Mouse (Mus musculus): ENCODE results near the gene Hpf1. TPM values are rescaled to one million over a fixed set of nuclear protein-coding genes. Genes with fewer than 3 reads are reported as not detected.

Gene Hpf1
- polyA plus RNA-seq, 1 experiment from 2014 or later: 125 TPM

- Histone ChIP-seq H3K9me3 (ENCODE audit: control insufficient read depth, low read length) (no peaks in the 10 kb centered on the region), H3K4me3 (ENCODE audit: low read depth, low read length) (no peak overlapping the region), H3K9ac (ENCODE audit: low read depth, low read length) (no peak overlapping the region), H3K4me1 (replicated peaks; ENCODE audit: control insufficient read depth, insufficient read depth, low read length) (no peaks in the 10 kb centered on the region), H3K36me3 (ENCODE audit: control insufficient read depth, insufficient read depth, low read length) (no peaks in the 10 kb centered on the region), H3K27me3 (ENCODE audit: control insufficient read depth, insufficient read depth, low read length) (no peaks in the 10 kb centered on the region), H3K27ac (ENCODE audit: low read depth, low read length) (no peak overlapping the region), H3K4me2 (replicated peaks; ENCODE audit: low read depth, low read length) (no peak overlapping the region)
- no peak for ATAC-seq (ENCODE audit: low FRiP score)
- no peak for DNase-seq (ENCODE audit: low spot score)
Measured at GRCm38 (mm10) chr8:60933617-60934016, 43.4 kb downstream of the Hpf1 start.

GRCm38 (mm10) chr8:60938717-60939424, 48.7 kb downstream of the Hpf1 start:
- H3K36me3 ChIP-seq (ENCODE audit: control insufficient read depth, insufficient read depth, low read length): no peaks in the 10 kb centered on the region
- H3K4me3 ChIP-seq (ENCODE audit: low read depth, low read length): no peak overlapping the region
- H3K27me3 ChIP-seq (ENCODE audit: control insufficient read depth, insufficient read depth, low read length): no peaks in the 10 kb centered on the region
- ATAC-seq (ENCODE audit: low FRiP score): no peak
- H3K9me3 ChIP-seq (ENCODE audit: control insufficient read depth, low read length): no peaks in the 10 kb centered on the region
- no peak overlapping the region for H3K4me2 ChIP-seq (replicated peaks; ENCODE audit: low read depth, low read length)
- no peak overlapping the region for H3K27ac ChIP-seq (ENCODE audit: low read depth, low read length)
- H3K9ac ChIP-seq (ENCODE audit: low read depth, low read length): no peak overlapping the region
- no peak for DNase-seq (ENCODE audit: low spot score)
- H3K4me1 ChIP-seq (replicated peaks; ENCODE audit: control insufficient read depth, insufficient read depth, low read length): no peaks in the 10 kb centered on the region
- WGBS: 31% methylated on average over 3 of the region's 3 CpGs

DNA sequence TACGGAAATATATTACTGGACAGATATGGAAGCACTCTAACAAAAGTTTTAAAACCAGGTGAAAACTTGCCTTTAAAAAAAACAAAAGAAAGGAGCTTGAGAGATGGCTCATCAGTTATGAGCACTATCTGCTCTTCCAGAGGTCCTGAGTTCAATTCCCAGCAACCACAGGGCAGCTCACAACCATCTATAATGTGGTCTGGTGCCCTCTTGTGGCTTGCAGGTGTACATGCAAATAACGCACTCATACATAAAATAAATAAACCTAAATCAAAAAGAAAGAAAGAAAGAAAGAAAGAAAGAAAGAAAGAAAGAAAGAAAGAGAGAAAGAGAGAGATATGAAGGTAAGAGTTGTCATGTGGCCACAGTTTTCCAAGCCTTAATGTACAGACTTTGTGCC, 52.6 kb downstream of the Hpf1 start:
- ATAC-seq (ENCODE audit: low FRiP score) (no peak), DNase-seq (ENCODE audit: low spot score) (no peak)
- Histone ChIP-seq H3K36me3 (ENCODE audit: control insufficient read depth, insufficient read depth, low read length) (no peaks in the 10 kb centered on the region), H3K27me3 (ENCODE audit: control insufficient read depth, insufficient read depth, low read length) (no peaks in the 10 kb centered on the region), H3K4me3 (ENCODE audit: low read depth, low read length) (no peak overlapping the region), H3K4me2 (replicated peaks; ENCODE audit: low read depth, low read length) (no peak overlapping the region), H3K9me3 (ENCODE audit: control insufficient read depth, low read length) (no peaks in the 10 kb centered on the region), H3K4me1 (replicated peaks; ENCODE audit: control insufficient read depth, insufficient read depth, low read length) (no peaks in the 10 kb centered on the region), H3K27ac (ENCODE audit: low read depth, low read length) (no peak overlapping the region), H3K9ac (ENCODE audit: low read depth, low read length) (no peak overlapping the region)
- WGBS: 94% methylated on average over 2 of the region's 2 CpGs

DNA sequence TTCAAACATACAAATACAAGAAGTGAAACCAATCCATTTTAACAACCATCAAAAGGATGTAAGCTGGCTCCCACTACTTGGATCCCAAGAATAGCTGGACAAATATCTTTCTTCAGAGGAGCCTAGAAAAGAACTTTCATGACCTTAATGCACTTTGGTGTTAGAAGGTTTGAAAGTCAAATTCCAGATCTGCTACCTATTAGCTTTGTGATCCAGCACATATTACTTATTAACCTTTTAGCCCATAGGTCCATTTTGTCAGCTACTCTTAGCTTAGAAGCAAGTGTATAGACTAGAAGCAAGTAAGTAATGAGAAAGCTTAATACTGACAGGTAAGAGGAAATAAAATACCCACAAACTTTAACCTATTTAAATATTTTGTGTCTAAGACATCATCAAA, 57.3 kb downstream of the Hpf1 start:
- no peak overlapping the region for H3K27ac ChIP-seq (ENCODE audit: low read depth, low read length)
- H3K9me3 ChIP-seq (ENCODE audit: control insufficient read depth, low read length): no peaks in the 10 kb centered on the region
- no peak overlapping the region for H3K9ac ChIP-seq (ENCODE audit: low read depth, low read length)
- DNase-seq (ENCODE audit: low spot score) (no peak), ATAC-seq (ENCODE audit: low FRiP score) (no peak)
- no peak overlapping the region for H3K4me3 ChIP-seq (ENCODE audit: low read depth, low read length)
- H3K36me3 ChIP-seq (ENCODE audit: control insufficient read depth, insufficient read depth, low read length): no peaks in the 10 kb centered on the region
- no peaks in the 10 kb centered on the region for H3K4me1 ChIP-seq (replicated peaks; ENCODE audit: control insufficient read depth, insufficient read depth, low read length)
- no peak overlapping the region for H3K4me2 ChIP-seq (replicated peaks; ENCODE audit: low read depth, low read length)
- no peaks in the 10 kb centered on the region for H3K27me3 ChIP-seq (ENCODE audit: control insufficient read depth, insufficient read depth, low read length)

- no peaks in the 10 kb centered on the region for H3K4me1 ChIP-seq (replicated peaks; ENCODE audit: control insufficient read depth, insufficient read depth, low read length)
- no peak overlapping the region for H3K4me2 ChIP-seq (replicated peaks; ENCODE audit: low read depth, low read length)
- no peak for DNase-seq (ENCODE audit: low spot score)
- no peak for ATAC-seq (ENCODE audit: low FRiP score)
- H3K36me3 ChIP-seq (ENCODE audit: control insufficient read depth, insufficient read depth, low read length): no peaks in the 10 kb centered on the region
- no peak overlapping the region for H3K4me3 ChIP-seq (ENCODE audit: low read depth, low read length)
- no peak overlapping the region for H3K27ac ChIP-seq (ENCODE audit: low read depth, low read length)
- H3K9me3 ChIP-seq (ENCODE audit: control insufficient read depth, low read length): no peaks in the 10 kb centered on the region
- H3K27me3 ChIP-seq (ENCODE audit: control insufficient read depth, insufficient read depth, low read length): no peaks in the 10 kb centered on the region
- WGBS: 85% methylated on average over 4 of the region's 4 CpGs
- no peak overlapping the region for H3K9ac ChIP-seq (ENCODE audit: low read depth, low read length)
Measured at GRCm38 (mm10) chr8:60949859-60950258, 59.6 kb downstream of the Hpf1 start.

- DNase-seq (ENCODE audit: low spot score) (no peak), ATAC-seq (ENCODE audit: low FRiP score) (no peak)
- Histone ChIP-seq H3K4me1 (replicated peaks; ENCODE audit: control insufficient read depth, insufficient read depth, low read length) (no peaks in the 10 kb centered on the region), H3K4me2 (replicated peaks; ENCODE audit: low read depth, low read length) (no peak overlapping the region), H3K27ac (ENCODE audit: low read depth, low read length) (no peak overlapping the region), H3K4me3 (ENCODE audit: low read depth, low read length) (no peak overlapping the region), H3K9me3 (ENCODE audit: control insufficient read depth, low read length) (no peaks in the 10 kb centered on the region), H3K27me3 (ENCODE audit: control insufficient read depth, insufficient read depth, low read length) (no peaks in the 10 kb centered on the region), H3K9ac (ENCODE audit: low read depth, low read length) (no peak overlapping the region), H3K36me3 (ENCODE audit: control insufficient read depth, insufficient read depth, low read length) (no peaks in the 10 kb centered on the region)
- WGBS: 75% methylated on average over 4 of the region's 4 CpGs
Measured at GRCm38 (mm10) chr8:60951271-60951670, 61.1 kb downstream of the Hpf1 start.

GRCm38 (mm10) chr8:60951757-60952156, 61.5 kb downstream of the Hpf1 start:
- DNase-seq (ENCODE audit: low spot score): no peak
- Histone ChIP-seq H3K27ac (ENCODE audit: low read depth, low read length) (no peak overlapping the region), H3K4me1 (replicated peaks; ENCODE audit: control insufficient read depth, insufficient read depth, low read length) (no peaks in the 10 kb centered on the region), H3K4me3 (ENCODE audit: low read depth, low read length) (no peak overlapping the region), H3K9me3 (ENCODE audit: control insufficient read depth, low read length) (no peaks in the 10 kb centered on the region), H3K36me3 (ENCODE audit: control insufficient read depth, insufficient read depth, low read length) (no peaks in the 10 kb centered on the region), H3K9ac (ENCODE audit: low read depth, low read length) (no peak overlapping the region), H3K27me3 (ENCODE audit: control insufficient read depth, insufficient read depth, low read length) (no peaks in the 10 kb centered on the region), H3K4me2 (replicated peaks; ENCODE audit: low read depth, low read length) (no peak overlapping the region)
- ATAC-seq (ENCODE audit: low FRiP score): no peak
- 97% methylated on average over 1 of the region's 1 CpGs for WGBS

GRCm38 (mm10) chr8:60952803-60953202, 62.6 kb downstream of the Hpf1 start:
- no peaks in the 10 kb centered on the region for H3K9me3 ChIP-seq (ENCODE audit: control insufficient read depth, low read length)
- H3K4me3 ChIP-seq (ENCODE audit: low read depth, low read length): no peak overlapping the region
- H3K4me1 ChIP-seq (replicated peaks; ENCODE audit: control insufficient read depth, insufficient read depth, low read length): no peaks in the 10 kb centered on the region
- no peaks in the 10 kb centered on the region for H3K36me3 ChIP-seq (ENCODE audit: control insufficient read depth, insufficient read depth, low read length)
- no peak overlapping the region for H3K4me2 ChIP-seq (replicated peaks; ENCODE audit: low read depth, low read length)
- no peak for ATAC-seq (ENCODE audit: low FRiP score)
- 81% methylated on average over 5 of the region's 5 CpGs for WGBS
- no peak overlapping the region for H3K9ac ChIP-seq (ENCODE audit: low read depth, low read length)
- no peak for DNase-seq (ENCODE audit: low spot score)
- no peak overlapping the region for H3K27ac ChIP-seq (ENCODE audit: low read depth, low read length)
- no peaks in the 10 kb centered on the region for H3K27me3 ChIP-seq (ENCODE audit: control insufficient read depth, insufficient read depth, low read length)

DNA sequence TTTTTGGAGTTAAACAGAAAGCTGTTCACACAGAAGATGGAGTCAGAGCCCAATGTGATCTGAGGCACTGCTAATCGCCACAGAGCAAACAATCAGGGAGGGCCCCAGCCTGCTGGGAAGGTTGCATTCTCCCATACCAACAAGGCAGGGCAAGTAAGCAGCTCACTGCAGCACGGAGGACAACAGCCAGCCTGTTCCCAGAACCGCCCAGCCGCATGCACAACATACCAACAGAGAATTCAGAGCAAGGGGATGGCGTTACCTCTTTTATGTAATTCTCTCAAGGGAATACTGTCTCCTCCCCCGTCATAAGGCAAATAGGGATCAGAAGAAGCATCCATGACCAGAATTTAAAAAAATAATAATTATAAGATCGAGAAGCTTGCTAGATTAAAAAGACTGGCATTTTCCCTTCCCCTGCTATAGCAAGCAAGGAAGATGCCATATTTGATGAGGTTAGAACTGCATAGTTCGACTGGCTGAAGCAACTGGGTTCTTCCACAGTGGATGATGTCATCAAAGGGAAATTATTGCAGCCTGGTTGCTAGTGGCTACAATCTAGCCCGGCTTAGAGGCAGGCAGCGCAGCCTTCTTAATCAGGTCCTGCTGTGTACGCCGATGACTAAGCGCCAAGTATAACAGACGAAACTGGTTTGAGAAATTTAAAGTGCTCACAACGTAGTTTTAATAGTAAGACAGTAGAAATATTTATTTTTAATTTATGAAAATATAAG, 64.2 kb downstream of the Hpf1 start:
- WGBS: 2% methylated on average over 15 of the region's 15 CpGs

More for the DNA sequence above, 64.2 kb downstream of the Hpf1 start:
- no peaks in the 10 kb centered on the region for H3K4me1 ChIP-seq (replicated peaks; ENCODE audit: control insufficient read depth, insufficient read depth, low read length)
- peak overlapping the region; percentile 30 for H3K4me2 ChIP-seq (replicated peaks; ENCODE audit: low read depth, low read length)
- DNase-seq (ENCODE audit: low spot score) (peak; percentile 78), ATAC-seq (ENCODE audit: low FRiP score) (peak; percentile 98)
- H3K36me3 ChIP-seq (ENCODE audit: control insufficient read depth, insufficient read depth, low read length): no peaks in the 10 kb centered on the region
- peak overlapping the region; percentile 88 for H3K27ac ChIP-seq (ENCODE audit: low read depth, low read length)
- H3K9me3 ChIP-seq (ENCODE audit: control insufficient read depth, low read length): no peaks in the 10 kb centered on the region
- peak overlapping the region; percentile 37 for H3K4me3 ChIP-seq (ENCODE audit: low read depth, low read length)
- no peaks in the 10 kb centered on the region for H3K27me3 ChIP-seq (ENCODE audit: control insufficient read depth, insufficient read depth, low read length)
- H3K9ac ChIP-seq (ENCODE audit: low read depth, low read length): peak overlapping the region; percentile 28

Measured in hindbrain, embryonic 11.5 days (tissue).